Mouse (Mus musculus) CH12.LX (cell line): ENCODE data around the gene Nptx1. TPM values are rescaled to one million over a fixed set of nuclear protein-coding genes. Genes with fewer than 3 reads are reported as not detected.

ENCODE experiments used
- DNase-seq: peaks from one replicate; pipeline ENCODE4 v3.0.0-alpha.2; 2013; ENCODE audit errors: extremely low read depth
- H3K27ac ChIP-seq: 2 replicates; pipeline ENCODE4 v1.5.1; 2012; ENCODE audit warnings: low read depth, mild to moderate bottlenecking, control low read depth, moderate library complexity; ENCODE audit not compliant: insufficient read depth
- H3K27me3 ChIP-seq: replicated peaks from 2 replicates; pipeline ENCODE3; 2012; ENCODE audit warnings: inconsistent platforms
- H3K36me3 ChIP-seq, 2 experiments: replicated peaks in 1 of 2; 2 replicates each; pipeline versions ENCODE3 to v1.6.1; 2012; ENCODE audit warnings: inconsistent platforms in 1 of 2, low read length in 1 of 2, mild to moderate bottlenecking in 1 of 2, mixed read lengths in 1 of 2, moderate library complexity in 1 of 2; ENCODE audit not compliant: control insufficient read depth in 1 of 2, insufficient read depth in 1 of 2
- H3K4me1 ChIP-seq, 2 experiments: 2 replicates each; pipeline ENCODE4 v1.6.1; 2012; ENCODE audit warnings: inconsistent platforms in 1 of 2, moderate library complexity in 1 of 2; ENCODE audit not compliant: insufficient read depth in 2 of 2, control insufficient read depth in 1 of 2
- H3K4me2 ChIP-seq: 2 replicates; pipeline ENCODE4 v1.6.1; 2012; ENCODE audit warnings: low read depth, mild to moderate bottlenecking, control low read depth; ENCODE audit not compliant: poor library complexity, insufficient read depth, severe bottlenecking
- H3K4me3 ChIP-seq, 3 experiments: fragments of 150-350 bp in 1 of 3; sonication (generic) in 1 of 3; replicated peaks in 1 of 3; 2 replicates each; pipeline versions ENCODE3 to v1.5.1; 2011 to 2012; ENCODE audit warnings: low read depth in 2 of 3, low read length in 2 of 3, mild to moderate bottlenecking in 2 of 3, moderate library complexity in 2 of 3, control low read depth in 1 of 3, improper control_type of control experiment in 1 of 3, inconsistent platforms in 1 of 3, mixed read lengths in 1 of 3; ENCODE audit not compliant: poor library complexity in 1 of 3
- H3K79me2 ChIP-seq: replicated peaks from 2 replicates; pipeline ENCODE4 v1.6.1; 2012; ENCODE audit warnings: mild to moderate bottlenecking, moderate library complexity; ENCODE audit not compliant: control insufficient read depth, poor library complexity, insufficient read depth, severe bottlenecking; ENCODE audit errors: extremely low read depth
- H3K9ac ChIP-seq: 2 replicates; pipeline ENCODE4 v1.6.1; 2012; ENCODE audit warnings: low read depth, mild to moderate bottlenecking, control low read depth, moderate library complexity; ENCODE audit not compliant: insufficient read depth
- H3K9me3 ChIP-seq: replicated peaks from 2 replicates; pipeline ENCODE3; 2012; ENCODE audit warnings: low read length, inconsistent platforms, mixed read lengths
- BHLHE40 ChIP-seq: IDR thresholded peaks from 2 replicates; pipeline ENCODE4 v1.6.1; 2011; ENCODE audit warnings: mild to moderate bottlenecking, low read depth, low read length, improper control_type of control experiment
- CHD1 ChIP-seq: IDR thresholded peaks from 2 replicates; pipeline ENCODE4 v1.6.1; 2012; ENCODE audit warnings: low read depth, low read length, improper control_type of control experiment, inconsistent platforms
- CHD2 ChIP-seq: IDR thresholded peaks from 2 replicates; pipeline ENCODE4 v1.6.1; 2011; ENCODE audit warnings: low read length, improper control_type of control experiment
- CTCF ChIP-seq, 2 experiments: IDR thresholded peaks in 1 of 2; conservative IDR thresholded peaks in 1 of 2; 2 replicates each; pipeline ENCODE4 v1.5.1; 2011 to 2012; ENCODE audit warnings: low read depth in 2 of 2, low read length in 2 of 2, improper control_type of control experiment in 1 of 2, inconsistent platforms in 1 of 2, mild to moderate bottlenecking in 1 of 2, moderate library complexity in 1 of 2
- E2F4 ChIP-seq: IDR thresholded peaks from 2 replicates; pipeline ENCODE4 v1.6.1; 2011; ENCODE audit warnings: low read depth, low read length, improper control_type of control experiment; ENCODE audit not compliant: insufficient replicate concordance
- ELF1 ChIP-seq: IDR thresholded peaks from 2 replicates; pipeline ENCODE4 v1.6.1; 2014; ENCODE audit warnings: low read depth, mild to moderate bottlenecking, inconsistent platforms, low read length, improper control_type of control experiment
- EP300 ChIP-seq: IDR thresholded peaks from 2 replicates; pipeline ENCODE4 v1.6.1; 2011; ENCODE audit warnings: low read length, improper control_type of control experiment
- ETS1 ChIP-seq: conservative IDR thresholded peaks from 2 replicates; pipeline ENCODE4 v1.6.1; 2012; ENCODE audit warnings: low read depth, mild to moderate bottlenecking, inconsistent platforms, low read length, improper control_type of control experiment, moderate library complexity
- GABPA ChIP-seq: IDR thresholded peaks from 2 replicates; pipeline ENCODE4 v1.6.1; 2012; ENCODE audit warnings: low read depth, low read length, improper control_type of control experiment, inconsistent platforms; ENCODE audit not compliant: insufficient replicate concordance
- IRF4 ChIP-seq: IDR thresholded peaks from 2 replicates; pipeline ENCODE4 v1.6.1; 2014; ENCODE audit warnings: low read depth, mild to moderate bottlenecking, inconsistent platforms, low read length, improper control_type of control experiment
- JUND ChIP-seq: conservative IDR thresholded peaks from 2 replicates; pipeline ENCODE4 v1.6.1; 2011; ENCODE audit warnings: low read depth, low read length, improper control_type of control experiment
- KAT2A ChIP-seq: IDR thresholded peaks from 2 replicates; pipeline ENCODE4 v1.6.1; 2012; ENCODE audit warnings: low read length, improper control_type of control experiment, inconsistent platforms; ENCODE audit not compliant: insufficient replicate concordance
- MAX ChIP-seq: IDR thresholded peaks from 2 replicates; pipeline ENCODE4 v1.6.1; 2011; ENCODE audit warnings: low read length, improper control_type of control experiment
- MAZ ChIP-seq: IDR thresholded peaks from 2 replicates; pipeline ENCODE4 v1.6.1; 2012; ENCODE audit warnings: low read depth, mild to moderate bottlenecking, inconsistent platforms, low read length, improper control_type of control experiment, moderate library complexity
- MEF2A ChIP-seq: IDR thresholded peaks from 2 replicates; pipeline ENCODE4 v1.6.1; 2014; ENCODE audit warnings: low read depth, mild to moderate bottlenecking, inconsistent platforms, low read length, improper control_type of control experiment, borderline replicate concordance
- MYC ChIP-seq: IDR thresholded peaks from 2 replicates; pipeline ENCODE4 v1.6.1; 2011; ENCODE audit warnings: low read depth, mild to moderate bottlenecking, improper control_type of control experiment, low read length
- NELFE ChIP-seq: IDR thresholded peaks from 2 replicates; pipeline ENCODE4 v1.6.1; 2011; ENCODE audit warnings: low read depth, low read length, improper control_type of control experiment
- NRF1 ChIP-seq: IDR thresholded peaks from 2 replicates; pipeline ENCODE4 v1.6.1; 2014; ENCODE audit warnings: low read depth, mild to moderate bottlenecking, inconsistent platforms, low read length, improper control_type of control experiment, moderate library complexity
- PAX5 ChIP-seq: IDR thresholded peaks from 2 replicates; pipeline ENCODE4 v1.6.1; 2012; ENCODE audit warnings: low read length, inconsistent platforms, mixed read lengths
- POLR2A ChIP-seq: IDR thresholded peaks from 2 replicates; pipeline ENCODE4 v1.6.1; 2011; ENCODE audit warnings: low read depth, mild to moderate bottlenecking, improper control_type of control experiment, low read length
- POLR2AphosphoS2 ChIP-seq: IDR thresholded peaks from 2 replicates; pipeline ENCODE4 v1.6.1; 2011; ENCODE audit warnings: low read depth, low read length, improper control_type of control experiment
- RAD21 ChIP-seq: IDR thresholded peaks from 2 replicates; pipeline ENCODE4 v1.6.1; 2011; ENCODE audit warnings: low read depth, mild to moderate bottlenecking, low read length, improper control_type of control experiment, moderate library complexity
- RCOR1 ChIP-seq: conservative IDR thresholded peaks from 2 replicates; pipeline ENCODE4 v1.6.1; 2012; ENCODE audit warnings: low read depth, mild to moderate bottlenecking, inconsistent platforms, low read length, improper control_type of control experiment
- SIN3A ChIP-seq: IDR thresholded peaks from 2 replicates; pipeline ENCODE4 v1.6.1; 2012; ENCODE audit warnings: low read length, improper control_type of control experiment, inconsistent platforms
- SMC3 ChIP-seq: IDR thresholded peaks from 2 replicates; pipeline ENCODE4 v1.6.1; 2011; ENCODE audit warnings: low read depth, low read length, improper control_type of control experiment
- TBP ChIP-seq: conservative IDR thresholded peaks from 2 replicates; pipeline ENCODE4 v1.6.1; 2011; ENCODE audit warnings: low read depth, low read length, improper control_type of control experiment
- TCF12 ChIP-seq: IDR thresholded peaks from 2 replicates; pipeline ENCODE4 v1.6.1; 2014; ENCODE audit warnings: low read depth, mild to moderate bottlenecking, inconsistent platforms, low read length, improper control_type of control experiment
- UBTF ChIP-seq: IDR thresholded peaks from 2 replicates; pipeline ENCODE4 v1.6.1; 2012; ENCODE audit warnings: low read depth, mild to moderate bottlenecking, inconsistent platforms, low read length, improper control_type of control experiment, moderate library complexity
- USF1 ChIP-seq: IDR thresholded peaks from 2 replicates; pipeline ENCODE4 v1.6.1; 2014; ENCODE audit warnings: low read depth, mild to moderate bottlenecking, inconsistent platforms, low read length, improper control_type of control experiment
- ZC3H11A ChIP-seq: IDR thresholded peaks from 2 replicates; pipeline ENCODE4 v1.6.1; 2012; ENCODE audit warnings: low read depth, mild to moderate bottlenecking, inconsistent platforms, low read length, improper control_type of control experiment
- ZMIZ1 ChIP-seq: IDR thresholded peaks from 2 replicates; pipeline ENCODE4 v1.6.1; 2012; ENCODE audit warnings: low read depth, mild to moderate bottlenecking, inconsistent platforms, low read length, improper control_type of control experiment
- dilution Hi-C: fragments of 300-500 bp; cut with MboI; formaldehyde crosslinking; loops from 2 replicates; pipeline ENCODE4 v1.14.3; 2020; ENCODE audit warnings: low sequenced_read_pairs; ENCODE audit not compliant: extremely low pct_unique_long_range_greater_than_20kb, extremely low pct_ligation_motif_present
- in situ Hi-C: fragments of 300-500 bp; cut with MboI; formaldehyde crosslinking; loops from 3 replicates; pipeline ENCODE4 v1.14.3; 2019; ENCODE audit warnings: low sequenced_read_pairs, low pct_ligation_motif_present, low pct_unique_long_range_greater_than_20kb, mixed read lengths
- polyA plus RNA-seq: library from polyadenylated mRNA; unstranded; fragments of >175 nt; gene quantifications from 2 replicates; pipeline ENCODE4 v1.2.1, GENCODE M21; 2012; ENCODE audit warnings: low read depth; ENCODE audit not compliant: insufficient read length
- total RNA-seq, 2 experiments: library from RNA; depleted of rRNA; stranded (reverse); fragments of 300-350 nt in 1 of 2; fragments of >200 nt in 1 of 2; gene quantifications; 2 replicates each; pipeline ENCODE4 v1.2.3; 2012 to 2014

The Nptx1 gene
- total and polyA plus RNA-seq, 3 experiments = under 0.01 TPM; not detected in 2

DNA sequence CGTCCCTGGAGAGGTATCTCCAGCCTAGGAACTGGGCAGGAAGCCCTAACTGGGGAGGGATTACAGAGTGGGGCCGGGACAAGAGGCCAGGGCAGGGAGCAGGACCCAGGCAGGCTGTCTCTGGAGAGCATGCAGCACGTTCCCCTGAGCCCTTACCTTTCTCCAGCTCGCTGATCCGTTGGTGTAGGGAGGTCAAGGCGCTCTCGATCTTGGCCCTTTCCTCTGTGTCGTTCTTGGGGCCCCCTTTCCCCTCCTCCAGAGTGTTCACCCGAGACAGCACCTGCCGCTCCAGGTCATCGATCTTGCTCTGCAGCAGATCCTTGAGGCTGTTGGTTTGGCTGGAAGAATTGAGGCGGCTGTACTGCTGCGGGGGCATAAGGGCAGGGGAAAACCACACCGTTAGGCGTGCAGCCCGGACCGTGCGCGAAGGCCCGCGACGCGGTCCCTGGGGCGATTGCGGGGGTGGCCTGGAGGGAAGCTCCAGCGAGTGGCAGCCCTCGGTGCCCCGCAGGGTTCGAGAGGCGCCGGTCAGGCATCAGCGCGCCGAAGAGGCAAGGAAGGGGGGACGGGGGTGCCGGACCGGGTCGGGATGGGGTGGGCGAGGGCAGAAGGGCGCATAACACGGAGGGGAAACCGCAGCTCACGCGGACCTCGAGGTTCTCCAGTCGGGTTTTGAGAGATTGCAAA is 914 bp downstream of the Nptx1 start:
- dilution Hi-C loops = no loop called here
- no peak overlapping the region for H3K4me3 ChIP-seq
- in situ Hi-C loops = no loop called here
- H3K4me1 ChIP-seq = peaks cover 0 to 6% of the 10 kb centered on the region in 2 experiments; a peak in 1 of 4 replicates
- no peak for DNase-seq
- H3K27me3 ChIP-seq = peaks cover 46% of the 10 kb centered on the region
- no peak overlapping the region for H3K4me2 ChIP-seq
- H3K36me3 ChIP-seq = no peaks in the 10 kb centered on the region
- H3K79me2 ChIP-seq = no peaks in the 10 kb centered on the region
- H3K27ac ChIP-seq = no peak overlapping the region
- peaks cover 34% of the 10 kb centered on the region for H3K9me3 ChIP-seq
- TF ChIP-seq USF1 (no peak), CHD1 (no peak), MAZ (no peak), PAX5 (no peak), IRF4 (no peak), UBTF (no peak), TCF12 (no peak), E2F4 (no peak)
- no peak overlapping the region for H3K9ac ChIP-seq

DNA sequence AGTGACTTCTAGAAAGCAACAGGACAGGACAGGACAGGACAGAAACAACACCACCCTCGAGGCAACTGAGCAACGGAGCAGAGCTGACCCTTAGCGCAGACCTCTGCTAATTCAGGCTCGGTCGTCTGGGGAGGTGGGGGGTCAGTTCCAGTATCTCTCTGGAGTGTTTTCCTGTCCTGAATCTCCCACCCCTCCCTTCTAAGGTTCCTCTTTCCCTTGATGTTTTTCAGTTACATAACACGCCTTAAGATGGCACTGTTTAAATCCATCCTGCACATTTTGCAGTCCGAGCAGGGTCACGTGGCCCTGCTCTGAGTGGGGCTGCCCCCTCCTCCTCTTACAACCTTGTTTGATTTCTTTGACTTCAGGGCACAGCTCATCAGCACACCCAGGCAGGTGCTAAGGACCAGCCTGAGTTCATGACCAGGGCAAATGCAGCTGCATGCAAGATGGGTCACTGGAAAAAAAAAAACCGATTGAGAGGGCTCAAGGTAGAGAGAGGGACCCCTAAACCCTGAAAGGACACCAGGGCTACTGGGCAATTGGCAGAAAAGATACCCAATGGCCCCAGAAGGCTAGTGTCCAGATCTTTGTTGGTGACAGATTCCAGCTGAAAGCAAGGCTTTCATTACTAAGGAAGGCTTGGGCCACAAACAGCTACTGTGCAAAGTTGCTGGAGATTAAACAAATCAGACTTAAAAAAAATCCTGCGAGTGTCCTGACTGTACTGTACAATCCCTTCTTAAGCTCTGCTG is 1.6 kb downstream of the Nptx1 start:
- Histone ChIP-seq H3K4me1 (peaks cover 0 to 6% of the 10 kb centered on the region in 2 experiments; a peak in 1 of 4 replicates), H3K4me2 (no peak overlapping the region)
- in situ Hi-C loops = no loop called here
- TF ChIP-seq GABPA = no peak
- no peak for TF ChIP-seq MAZ
- no peak for TF ChIP-seq ETS1
- TF ChIP-seq ELF1 = no peak
- TF ChIP-seq MEF2A = no peak
- TF ChIP-seq RAD21 = peak; percentile 19
- TF ChIP-seq BHLHE40 = peak; percentile 43
- TF ChIP-seq E2F4 = no peak
- no peak for TF ChIP-seq POLR2A
- no peak for TF ChIP-seq CHD2
- TF ChIP-seq RCOR1 = no peak
- no peak for TF ChIP-seq MYC
- peak; percentile 75 for TF ChIP-seq MAX
- TF ChIP-seq TBP = no peak
- TF ChIP-seq IRF4 = no peak
- TF ChIP-seq NELFE = no peak
- no peak for TF ChIP-seq POLR2AphosphoS2
- no peak for TF ChIP-seq ZMIZ1
- peak in 1 of 2 experiments; percentile 34; a peak in 2 of 4 replicates for TF ChIP-seq CTCF (conservative IDR thresholded peaks at IDR 0.05 in 1 of 2, IDR thresholded peaks at IDR 0.05 in 1 of 2; ENCODE audit: low read depth in 2 of 2, low read length in 2 of 2)
- TF ChIP-seq CHD1 = no peak
- no peak for TF ChIP-seq JUND
- no peak for TF ChIP-seq ZC3H11A
- no peak for TF ChIP-seq NRF1
- TF ChIP-seq SIN3A = no peak
- peak; percentile 4; the same call in 1 of the 2 replicates for TF ChIP-seq SMC3
- no peak for TF ChIP-seq KAT2A
- no peak for TF ChIP-seq TCF12
- no peak for TF ChIP-seq EP300

More for the DNA sequence above, 1.6 kb downstream of the Nptx1 start:
- Histone ChIP-seq H3K9ac (no peak overlapping the region), H3K36me3 (no peaks in the 10 kb centered on the region), H3K27me3 (peaks cover 52% of the 10 kb centered on the region), H3K27ac (no peak overlapping the region), H3K9me3 (peaks cover 34% of the 10 kb centered on the region), H3K79me2 (no peaks in the 10 kb centered on the region), H3K4me3 (no peak overlapping the region)
- dilution Hi-C loops = no loop called here
- DNase-seq = peak; percentile 17
